Mouse (Mus musculus) forebrain, embryonic 10.5 days (tissue): Measurements from ENCODE around the gene Ahnak2. TPM values are rescaled to one million over a fixed set of nuclear protein-coding genes. Genes with fewer than 3 reads are reported as not detected.
A peak's percentile ranks its signal among the peaks of the same experiment; 100 is the strongest.

Experiments
- DNase-seq: peaks from one replicate; pipeline ENCODE4 v3.0.0-alpha.2; 2017; ENCODE audit warnings: low spot score; ENCODE audit errors: extremely low spot score
- H3K27ac ChIP-seq: fragments of 300-500 bp; sonication (generic); 2 replicates; pipeline ENCODE4 v1.5.1; 2016; ENCODE audit warnings: mild to moderate bottlenecking
- H3K27me3 ChIP-seq: fragments of 300-500 bp; sonication (generic); 2 replicates; pipeline ENCODE4 v1.6.1; 2016; ENCODE audit warnings: mild to moderate bottlenecking; ENCODE audit not compliant: poor library complexity, severe bottlenecking
- H3K36me3 ChIP-seq: fragments of 300-500 bp; sonication (generic); replicated peaks from 2 replicates; pipeline ENCODE4 v1.6.1; 2016; ENCODE audit warnings: mild to moderate bottlenecking, moderate library complexity
- H3K4me1 ChIP-seq: fragments of 300-500 bp; sonication (generic); 2 replicates; pipeline ENCODE4 v1.6.1; 2016
- H3K4me3 ChIP-seq: fragments of 300-500 bp; sonication (generic); 2 replicates; pipeline ENCODE4 v1.5.1; 2016; ENCODE audit warnings: mild to moderate bottlenecking, moderate library complexity
- H3K9me3 ChIP-seq: fragments of 300-500 bp; sonication (generic); 2 replicates; pipeline ENCODE4 v1.6.1; 2016; ENCODE audit warnings: mild to moderate bottlenecking, moderate library complexity
- WGBS: fragments of 180-500 bp; shearing (Covaris S2); methylation state at CpG from one replicate; pipeline ENCODE4 v1.1.7; 2016; 5-methylcytosine and 5-hydroxymethylcytosine counted together
- microRNA-seq: library from miRNA; unstranded; fragments of <30 nt; microRNA quantifications from one replicate; pipeline ENCODE4, GENCODE M21; 2017
- polyA plus RNA-seq: library from polyadenylated mRNA; unstranded; fragments of >200 nt; fragmentation: Nextera tagmentation; extraction: Ambion mirVana; gene quantifications from 2 replicates; pipeline ENCODE4 v1.2.1, GENCODE M21; 2016

Ahnak2 gene
- polyA plus RNA-seq, 1 experiment from 2014 or later: 0.11 TPM

DNA sequence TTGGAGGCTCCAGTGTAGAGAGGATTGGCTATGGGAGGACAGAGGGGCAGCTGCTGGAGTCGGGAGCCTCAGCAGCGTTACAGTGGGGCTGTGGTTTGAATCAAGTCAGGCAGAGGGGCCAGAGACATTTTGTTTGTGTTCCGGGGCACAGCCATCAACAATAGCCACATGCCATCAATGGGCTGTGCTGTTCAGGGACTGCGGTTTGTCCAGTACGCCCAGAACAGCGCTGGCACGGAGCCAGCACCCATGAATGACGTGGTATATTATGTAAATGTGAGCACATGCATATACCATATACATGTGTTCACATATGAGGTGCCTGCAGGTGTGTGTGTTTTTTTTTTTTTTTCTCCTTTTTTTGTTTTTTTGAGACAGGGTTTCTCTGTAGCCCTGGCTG is 74.7 kb downstream of the Ahnak2 start:
- H3K27ac ChIP-seq: no peak overlapping the region
- no peak for DNase-seq
- H3K9me3 ChIP-seq: no peaks in the 10 kb centered on the region
- peaks cover 12% of the 10 kb centered on the region for H3K36me3 ChIP-seq
- H3K4me3 ChIP-seq: no peak overlapping the region
- peaks cover 11% of the 10 kb centered on the region for H3K27me3 ChIP-seq
- H3K4me1 ChIP-seq: peaks cover 16% of the 10 kb centered on the region
- 88% methylated on average over 8 of the region's 8 CpGs for WGBS

GRCm38 (mm10) chr12:112724077-112724805 is 78.2 kb downstream of the Ahnak2 start:
- Histone ChIP-seq H3K4me3 (no peak overlapping the region), H3K27ac (no peak overlapping the region), H3K4me1 (peaks cover 38% of the 10 kb centered on the region), H3K9me3 (no peaks in the 10 kb centered on the region), H3K27me3 (peaks cover 47% of the 10 kb centered on the region), H3K36me3 (no peaks in the 10 kb centered on the region; the same call in 1 of the 2 replicates)
- WGBS: 81% methylated on average over 11 of the region's 11 CpGs
- peak; percentile 71 for DNase-seq

GRCm38 (mm10) chr12:112723445-112723844 is 79.0 kb downstream of the Ahnak2 start:
- no peak overlapping the region for H3K27ac ChIP-seq
- H3K36me3 ChIP-seq: no peaks in the 10 kb centered on the region; the same call in 1 of the 2 replicates
- 84% methylated on average over 6 of the region's 6 CpGs for WGBS
- peaks cover 38% of the 10 kb centered on the region for H3K4me1 ChIP-seq
- H3K27me3 ChIP-seq: peaks cover 50% of the 10 kb centered on the region
- H3K4me3 ChIP-seq: peak overlapping the region; percentile 62; the same call in 1 of the 2 replicates
- DNase-seq: no peak
- H3K9me3 ChIP-seq: no peaks in the 10 kb centered on the region

- H3K36me3 ChIP-seq: no peaks in the 10 kb centered on the region; the same call in 1 of the 2 replicates
- peaks cover 38% of the 10 kb centered on the region for H3K4me1 ChIP-seq
- peaks cover 50% of the 10 kb centered on the region for H3K27me3 ChIP-seq
- DNase-seq: no peak
- H3K27ac ChIP-seq: peak overlapping the region; percentile 79
- no peaks in the 10 kb centered on the region for H3K9me3 ChIP-seq
- H3K4me3 ChIP-seq: peak overlapping the region; percentile 62
- WGBS: 12% methylated on average over 5 of the region's 5 CpGs
These were observed 79.5 kb downstream of the Ahnak2 start for GRCm38 (mm10) chr12:112723028-112723330.

DNA sequence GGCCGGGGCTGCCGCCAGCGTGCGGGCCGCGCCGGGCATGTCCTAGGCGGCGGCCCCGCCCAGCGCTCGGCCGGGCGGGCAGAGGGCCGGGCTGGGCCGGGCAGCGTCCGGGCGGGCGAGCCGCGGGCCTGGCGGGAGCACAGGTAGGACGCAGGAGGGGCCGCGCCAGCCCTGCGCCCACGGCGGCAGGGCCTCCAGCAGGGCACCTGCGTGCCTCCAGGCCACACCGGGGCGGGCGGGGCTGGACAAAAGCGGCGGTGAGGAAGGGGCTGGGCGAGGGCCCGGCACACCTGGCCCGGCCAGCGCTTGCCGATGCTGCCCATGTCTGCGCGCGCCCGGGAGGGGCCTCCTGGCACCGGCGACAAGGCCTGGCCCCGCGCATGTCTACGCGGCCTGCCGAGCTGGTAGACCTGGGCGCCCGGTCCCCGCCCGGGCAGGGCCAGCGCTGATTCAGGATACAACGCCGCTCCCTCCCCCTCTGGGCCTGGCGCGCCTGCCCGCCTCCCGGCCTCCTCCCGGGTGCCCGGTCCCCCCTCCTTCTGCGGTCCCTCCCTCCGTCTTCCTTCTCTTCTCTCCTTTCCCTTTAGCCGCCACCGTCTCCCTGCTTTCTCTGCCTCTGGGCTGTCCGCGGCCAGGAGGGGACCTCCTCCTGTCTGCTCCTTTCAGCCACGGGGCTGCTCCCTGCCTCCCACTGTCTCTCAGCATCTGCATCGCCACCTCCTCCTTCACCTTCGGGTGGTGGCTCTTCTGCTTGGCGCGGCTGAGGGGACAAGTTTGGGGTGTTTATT is 80.0 kb downstream of the Ahnak2 start:
- Histone ChIP-seq H3K36me3 (no peaks in the 10 kb centered on the region; the same call in 1 of the 2 replicates), H3K27me3 (peaks cover 50% of the 10 kb centered on the region), H3K27ac (peak overlapping the region; percentile 79), H3K4me1 (peaks cover 38% of the 10 kb centered on the region), H3K4me3 (peak overlapping the region; percentile 62), H3K9me3 (no peaks in the 10 kb centered on the region)
- under 1% methylated on average over 72 of the region's 75 CpGs for WGBS
- peak; percentile 35 for DNase-seq

Small RNA genes lying within 50 kb of the gene (microRNA-seq; reads per million reads assigned to microRNA genes)
- 1.8 reads per million for gene Mir6940

Other genes with a start within 250 kb of the Ahnak2 start
- gene Inf2, start 213.9 kb downstream of the Ahnak2 start, polyA plus RNA-seq: 1.1 and 1.3 TPM in 2 replicates
- 4.9 and 6.6 TPM in 2 replicates for gene Adssl1, start 182.6 kb downstream of the Ahnak2 start, polyA plus RNA-seq
- 361 and 369 TPM in 2 replicates for gene Siva1, start 158.0 kb downstream of the Ahnak2 start, polyA plus RNA-seq
- gene Akt1, start 127.8 kb downstream of the Ahnak2 start, polyA plus RNA-seq: 39.2 and 41.9 TPM in 2 replicates
- gene Zbtb42, start 123.8 kb downstream of the Ahnak2 start, polyA plus RNA-seq: 4.1 and 4.3 TPM in 2 replicates
- 5.9 and 7.9 TPM in 2 replicates for gene Cep170b, start 82.2 kb downstream of the Ahnak2 start, polyA plus RNA-seq
- gene Pld4, start 42.0 kb downstream of the Ahnak2 start, polyA plus RNA-seq: 3.8 and 3.9 TPM in 2 replicates
- 11.3 and 12.3 TPM in 2 replicates for gene Clba1, start 6.3 kb upstream of the Ahnak2 start, polyA plus RNA-seq
- 189 and 199 TPM in 2 replicates for gene Cdca4, start 26.8 kb upstream of the Ahnak2 start, polyA plus RNA-seq
- 0.06 and 0.07 TPM in 2 replicates for gene Gpr132, start 65.6 kb upstream of the Ahnak2 start, polyA plus RNA-seq
- gene Jag2, start 127.1 kb upstream of the Ahnak2 start, polyA plus RNA-seq: 2.3 and 3.8 TPM in 2 replicates
- 61.4 and 70.4 TPM in 2 replicates for gene Nudt14, start 139.5 kb upstream of the Ahnak2 start, polyA plus RNA-seq
- gene Btbd6, start 173.8 kb upstream of the Ahnak2 start, polyA plus RNA-seq: 22.4 and 24.2 TPM in 2 replicates
- 50.8 and 58.1 TPM in 2 replicates for gene Brf1, start 198.0 kb upstream of the Ahnak2 start, polyA plus RNA-seq
- gene Pacs2, start 211.9 kb upstream of the Ahnak2 start, polyA plus RNA-seq: 16.9 and 18.3 TPM in 2 replicates